Mouse (Mus musculus) right cerebral cortex, postnatal 36 days (tissue): Measurements from ENCODE around the gene Lgr4.
"Not testable (repeated sequence)": the region's sequence is repeated elsewhere in the genome, so short reads cannot be mapped to it uniquely, and the experiment has no call there.

ENCODE experiments used
- DNase-seq, 2 experiments: peaks; one replicate each; pipeline ENCODE4 v3.0.0; 2022; ENCODE audit warnings: low spot score in 2 of 2, mixed read lengths in 1 of 2

The Lgr4 gene

DNA sequence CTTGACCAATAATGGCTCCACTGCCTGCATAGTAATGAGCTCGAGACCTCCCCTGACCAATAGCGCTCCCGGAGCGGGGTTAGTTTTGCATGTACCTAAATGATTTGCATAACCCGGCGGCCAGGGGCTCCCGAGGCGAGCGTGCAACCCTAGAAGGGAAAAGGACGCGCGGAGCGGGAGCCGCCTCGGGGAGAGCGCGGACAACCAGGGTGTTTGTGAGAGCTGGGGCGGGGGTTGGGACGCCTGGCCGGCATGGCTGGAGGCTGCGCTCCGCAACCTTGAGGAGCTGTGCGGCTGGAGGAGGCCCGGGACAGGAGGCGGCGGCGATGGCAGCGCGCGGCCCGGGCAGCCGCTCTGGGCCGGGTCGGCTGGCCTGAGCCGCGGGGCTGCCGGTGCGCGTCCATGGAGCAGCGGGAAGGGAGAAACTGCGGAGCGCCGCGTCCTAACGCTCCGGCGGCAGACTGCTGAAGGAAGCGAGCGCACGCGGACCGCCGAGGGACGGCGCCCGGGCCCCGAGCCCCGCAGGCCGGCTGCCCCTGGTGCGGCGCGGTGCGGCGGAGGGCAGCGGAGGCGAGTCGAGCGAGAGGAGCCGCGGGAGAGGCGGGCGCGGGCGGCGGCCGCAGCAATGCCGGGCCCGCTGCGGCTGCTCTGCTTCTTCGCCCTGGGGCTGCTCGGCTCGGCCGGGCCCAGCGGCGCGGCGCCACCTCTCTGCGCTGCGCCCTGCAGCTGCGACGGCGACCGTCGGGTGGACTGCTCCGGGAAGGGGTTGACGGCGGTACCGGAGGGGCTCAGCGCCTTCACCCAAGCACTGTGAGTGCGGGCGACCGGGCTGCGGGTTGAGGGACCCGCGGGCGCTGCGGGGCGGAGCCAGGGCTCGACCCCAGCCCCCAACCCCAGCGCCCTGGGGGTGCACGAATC, at the start of gene Lgr4:
TSS of gene Lgr4 (plus strand) at position 152 of the 918 bp plus-strand sequence.
- DNase-seq: peak; percentile 91 to 94

DNA sequence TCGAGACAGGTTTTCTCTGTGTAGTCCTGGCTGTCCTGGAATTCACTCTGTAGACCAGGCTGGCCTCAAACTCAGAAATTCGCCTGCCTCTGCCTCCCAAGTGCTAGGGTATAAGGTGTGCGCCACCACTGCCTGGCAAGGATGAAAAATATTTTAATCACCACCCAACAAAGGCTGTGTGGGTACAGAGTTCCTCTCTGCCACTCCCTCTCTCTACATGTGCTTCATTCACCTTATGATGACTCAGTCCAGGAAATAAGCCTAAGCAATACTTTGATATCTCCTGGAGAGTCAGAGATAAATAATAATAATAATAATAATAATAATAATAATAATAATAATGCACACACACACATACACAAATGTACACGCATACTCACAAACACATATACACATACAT, 38.0 kb upstream of the Lgr4 start:
- not testable (repeated sequence) for DNase-seq

DNA sequence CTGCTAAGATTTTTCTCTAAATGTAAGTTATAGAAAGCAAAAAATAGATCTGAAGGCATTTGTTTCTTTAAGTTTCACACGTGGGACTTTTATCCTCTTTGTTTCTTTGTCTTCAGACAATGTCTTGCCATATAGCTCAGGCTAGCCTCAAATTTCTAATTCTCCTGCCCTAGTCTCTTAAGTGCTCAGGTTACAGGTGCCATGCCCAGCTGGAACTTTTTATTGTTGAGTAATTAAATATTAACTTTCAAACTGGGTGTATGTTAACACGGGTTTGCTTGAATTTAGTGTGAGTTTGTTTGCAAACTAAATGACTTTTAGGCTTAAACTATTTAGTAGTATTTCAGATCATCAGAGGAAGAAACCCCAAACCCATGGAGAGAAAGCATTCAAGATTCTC, 36.3 kb upstream of the Lgr4 start:
- no peak for DNase-seq

DNA sequence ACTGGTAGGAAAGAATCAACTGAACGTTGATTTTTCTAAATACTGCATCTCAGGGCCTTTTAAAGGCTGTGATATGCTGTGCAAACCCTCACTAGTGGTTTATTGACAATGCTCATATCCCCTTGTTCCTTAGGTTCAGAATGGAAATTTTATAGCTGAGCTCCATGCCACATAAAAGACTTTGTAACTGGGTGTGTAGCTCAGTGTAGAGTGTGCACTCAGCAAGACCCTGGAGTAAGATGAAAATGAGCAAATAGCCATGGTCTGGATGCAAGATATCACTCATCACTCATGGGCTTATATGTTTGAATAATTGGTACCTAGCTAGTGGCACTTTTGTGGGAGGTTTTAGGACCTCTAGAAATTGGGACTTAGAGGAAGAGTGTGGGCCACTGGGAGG, 35.8 kb upstream of the Lgr4 start:
- no peak for DNase-seq

DNA sequence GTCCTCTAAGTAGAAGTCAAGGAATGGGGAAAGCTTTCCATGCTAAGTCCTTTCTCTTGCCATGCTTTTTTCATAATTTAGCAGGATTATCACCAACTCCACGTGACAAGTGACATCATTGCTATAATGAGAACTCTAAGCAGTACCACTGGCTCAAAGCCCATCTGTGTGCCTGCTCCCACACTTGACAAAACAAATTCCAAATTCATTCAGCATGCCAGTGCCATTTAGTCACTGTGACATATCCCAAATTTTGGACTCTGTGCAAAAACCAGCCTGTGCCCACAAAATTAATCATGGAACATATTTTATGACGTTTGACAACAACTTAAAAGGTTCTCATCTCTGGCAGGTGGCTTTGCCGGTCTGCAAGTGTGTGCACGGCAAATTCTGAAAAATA, 33.3 kb upstream of the Lgr4 start:
- DNase-seq: peak in 1 of 2 experiments; percentile 26

DNA sequence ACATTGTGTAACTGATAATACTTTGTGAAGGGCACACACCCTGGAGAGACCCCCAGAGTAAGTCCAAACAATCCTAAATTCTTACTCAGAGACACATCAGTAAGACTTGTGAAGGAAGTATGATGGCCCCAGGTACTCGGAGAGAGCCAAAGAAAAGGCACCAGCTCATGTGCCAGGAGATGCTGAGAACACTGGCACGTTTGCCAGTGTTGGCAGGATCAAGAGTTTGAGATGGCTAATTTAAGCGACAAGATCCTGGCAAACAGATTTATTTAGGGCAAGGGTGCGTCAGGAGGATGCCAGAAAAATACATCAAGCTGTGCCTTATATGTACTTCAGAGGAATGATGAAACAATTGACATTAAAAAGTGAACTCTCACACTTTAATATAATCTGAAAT, 32.9 kb upstream of the Lgr4 start:
- no peak for DNase-seq

DNA sequence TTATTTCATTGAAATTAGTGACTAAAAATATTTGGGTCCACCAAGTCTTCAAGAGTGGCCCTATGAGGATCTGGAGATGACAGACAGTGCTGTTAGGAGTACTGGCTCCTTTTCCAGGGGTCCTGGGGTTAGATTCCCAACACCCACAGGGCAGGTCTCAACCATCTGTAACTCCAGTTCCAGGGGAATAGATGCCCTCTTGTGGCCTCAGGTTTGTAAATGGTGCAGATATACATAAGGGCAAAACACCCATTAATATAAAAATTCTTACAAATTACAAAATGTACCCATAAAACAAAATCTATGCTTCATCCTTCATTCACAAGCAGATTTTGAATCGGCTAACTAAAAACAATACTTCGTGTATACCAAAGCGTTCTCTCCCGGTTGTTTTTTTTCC, 27.4 kb upstream of the Lgr4 start:
- DNase-seq: no peak

DNA sequence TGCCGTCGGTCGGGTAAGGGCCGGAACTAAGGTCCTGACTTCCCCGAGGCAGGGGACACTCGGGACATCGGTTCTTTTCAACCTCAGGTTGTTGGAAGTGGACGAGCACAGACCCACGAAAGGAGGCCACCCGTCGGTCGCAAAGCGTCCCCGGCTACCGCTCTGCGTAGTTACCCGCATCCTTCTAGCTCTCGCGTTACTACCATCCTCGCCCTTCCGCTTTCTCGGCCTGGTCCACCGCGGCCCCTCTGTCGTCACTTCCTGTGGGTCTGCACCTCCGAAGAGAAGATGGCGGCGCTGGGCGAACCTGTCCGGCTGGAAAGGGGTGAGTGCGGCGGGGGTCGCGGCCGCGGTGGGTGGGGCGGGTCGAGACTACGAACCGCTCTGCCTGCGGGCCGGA, 26.9 kb upstream of the Lgr4 start, which contains the start of gene Lin7c:
TSS of gene Lin7c (plus strand) at position 257 of the 400 bp plus-strand sequence.
- DNase-seq: peak; percentile 92 to 93

DNA sequence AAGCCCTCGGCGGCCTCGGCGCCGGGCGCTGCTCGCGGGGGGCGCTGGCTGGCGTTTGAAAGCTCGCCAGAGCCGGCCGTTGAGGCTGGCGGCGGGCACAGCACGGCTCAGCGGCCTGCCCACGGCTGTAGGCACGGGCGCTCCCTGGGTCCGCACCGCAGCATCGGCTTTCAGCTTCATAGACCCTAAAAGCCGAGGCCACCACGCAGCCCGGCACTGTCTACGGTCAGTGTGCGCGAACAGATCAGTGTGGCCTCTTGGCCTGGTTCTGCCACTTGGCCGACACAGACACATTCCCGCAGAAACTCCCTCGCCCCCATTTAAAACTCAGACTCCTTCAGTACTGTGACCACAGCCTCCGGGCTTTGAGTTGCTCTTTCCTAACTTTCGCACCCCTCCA, 26.4 kb upstream of the Lgr4 start:
- DNase-seq: peak in 1 of 2 experiments; percentile 27

DNA sequence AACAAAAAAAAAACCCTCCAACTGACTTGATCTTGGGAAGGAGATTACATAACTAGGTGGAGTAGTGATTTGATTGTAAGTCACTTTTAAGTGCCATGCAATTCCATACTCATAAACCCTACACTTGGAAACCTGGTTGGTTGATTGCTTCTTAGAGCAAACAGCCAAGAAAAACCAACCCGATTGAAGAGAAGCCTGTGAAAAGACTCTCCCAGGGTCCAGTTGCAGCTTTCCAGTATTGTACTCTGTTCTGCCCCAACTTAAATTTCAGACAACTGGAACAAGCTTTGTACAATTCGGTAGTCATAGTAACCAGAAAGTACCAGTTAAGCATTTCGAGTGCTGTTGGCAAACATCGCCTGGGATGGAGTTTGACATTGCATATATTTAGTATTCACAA, 26.0 kb upstream of the Lgr4 start:
- DNase-seq: no peak

DNA sequence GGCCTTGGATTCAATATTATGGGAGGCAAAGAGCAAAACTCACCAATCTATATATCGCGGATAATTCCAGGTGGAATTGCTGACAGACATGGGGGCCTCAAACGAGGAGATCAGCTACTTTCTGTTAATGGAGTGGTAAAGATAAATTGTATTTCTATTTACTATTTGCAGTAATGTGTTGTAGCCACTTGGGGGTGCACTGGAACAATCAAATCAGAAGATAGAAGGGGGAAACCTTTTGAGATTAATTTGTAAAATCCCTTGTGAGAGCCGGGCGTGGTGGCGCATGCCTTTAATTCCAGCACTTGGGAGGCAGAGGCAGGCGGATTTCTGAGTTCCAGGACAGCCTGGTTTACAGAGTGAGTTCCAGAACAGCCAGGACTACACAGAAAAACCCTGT, 21.1 kb upstream of the Lgr4 start:
- no peak for DNase-seq

DNA sequence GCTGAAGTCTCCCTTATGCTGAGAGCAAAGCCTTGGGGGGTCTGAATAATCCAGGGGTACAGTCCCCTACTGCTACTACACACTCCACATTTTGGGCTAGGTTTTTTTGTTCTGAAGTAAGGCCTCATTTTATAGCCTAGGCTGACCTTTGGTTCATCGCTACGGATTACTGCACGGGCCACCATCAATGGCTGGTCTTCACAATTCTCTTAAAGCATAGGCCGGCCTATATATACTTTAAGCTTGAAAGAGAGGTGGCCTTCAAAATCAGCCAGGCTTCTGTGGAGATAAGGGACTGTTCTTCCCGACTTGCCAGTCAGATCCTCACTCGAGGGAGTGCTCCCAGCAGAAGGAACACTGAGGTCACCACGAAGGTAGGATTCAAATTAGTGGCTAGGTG, 14.6 kb upstream of the Lgr4 start:
- DNase-seq: no peak

DNA sequence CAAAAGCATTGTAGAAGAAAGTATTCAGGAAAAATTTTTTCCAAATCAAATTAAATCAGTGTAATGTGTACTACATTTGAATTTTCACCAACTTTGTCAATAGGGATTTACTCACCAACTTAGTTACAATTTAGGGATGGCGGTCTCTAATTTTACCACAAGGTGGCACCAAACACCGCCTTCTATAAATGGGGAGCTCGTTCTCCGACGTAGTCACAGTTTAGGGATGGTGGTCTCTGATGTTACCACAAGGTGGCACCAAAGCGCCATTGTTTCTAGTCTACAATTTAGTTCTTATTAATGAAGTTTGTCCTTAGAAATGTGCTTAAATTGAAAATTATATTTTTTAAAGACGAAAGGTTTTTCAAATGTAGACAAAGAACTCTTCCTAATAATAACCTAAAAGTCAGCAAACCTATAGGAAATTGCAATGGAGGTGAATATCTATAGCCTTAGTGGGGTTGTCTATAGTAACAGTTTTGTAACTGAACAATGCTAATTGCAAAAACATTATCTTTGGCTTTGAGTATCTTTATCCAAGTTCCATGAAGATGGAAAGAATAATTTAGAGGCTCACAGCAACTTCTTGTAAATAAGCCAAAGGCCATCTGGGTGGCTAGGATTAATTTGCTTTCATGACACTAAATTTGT, 13.2 kb upstream of the Lgr4 start:
- peak; percentile 65 to 77 for DNase-seq

DNA sequence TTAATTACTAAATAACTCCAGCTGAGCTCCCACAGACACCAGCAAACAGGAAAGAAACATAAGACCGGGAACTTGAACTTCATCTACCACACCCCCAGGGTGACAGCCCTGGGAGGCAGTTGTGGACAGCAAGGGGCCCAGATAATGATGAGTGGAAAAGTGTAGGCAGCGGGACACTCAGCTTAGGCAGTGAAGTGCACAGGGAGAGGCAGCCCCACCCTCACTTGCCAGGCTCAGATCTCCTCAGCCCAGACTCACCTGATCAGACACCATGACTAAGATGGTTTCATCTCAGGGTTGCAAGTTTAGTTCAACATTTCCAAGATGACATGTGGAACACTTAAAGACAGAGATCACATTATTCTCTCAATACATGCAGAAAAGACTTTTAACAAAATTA, 8.3 kb upstream of the Lgr4 start:
- no peak for DNase-seq

DNA sequence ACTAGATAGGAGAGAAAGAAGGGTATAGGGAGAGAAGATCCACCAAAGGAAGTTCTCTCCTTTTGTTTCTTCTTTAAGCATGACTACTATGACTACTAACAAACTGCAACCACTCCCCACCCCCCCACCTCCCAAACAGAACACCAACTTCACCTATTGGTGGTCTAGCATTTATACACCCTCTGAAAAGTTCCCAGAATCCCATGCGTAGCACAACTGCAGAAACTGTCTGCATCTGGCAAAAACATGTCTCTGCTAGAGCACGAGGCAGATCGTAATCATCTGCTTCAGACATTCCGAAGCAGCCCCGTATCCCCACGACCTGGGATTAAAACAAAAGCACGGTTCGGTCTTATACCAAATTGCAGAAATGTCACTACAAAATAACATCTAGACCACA, 5.2 kb upstream of the Lgr4 start:
- DNase-seq: no peak

DNA sequence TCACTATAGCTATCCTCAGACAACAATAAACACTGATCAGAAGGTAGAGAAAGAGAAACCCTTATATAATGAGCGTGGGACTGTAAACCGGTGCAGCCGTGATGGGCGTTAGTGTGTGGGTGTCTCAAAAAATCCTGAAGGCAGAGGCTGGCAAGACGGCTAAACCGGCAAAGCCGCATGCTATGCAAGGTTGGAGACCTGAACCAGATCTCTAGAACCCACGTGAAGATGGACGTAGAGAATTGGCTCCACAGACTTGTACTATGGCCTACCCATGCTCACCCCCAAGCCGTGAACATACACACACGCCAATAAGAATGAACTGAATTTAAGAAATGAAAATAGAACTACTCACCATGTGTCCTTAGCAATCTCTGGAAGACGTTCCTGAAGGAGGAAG, 4.7 kb upstream of the Lgr4 start:
- DNase-seq: no peak

DNA sequence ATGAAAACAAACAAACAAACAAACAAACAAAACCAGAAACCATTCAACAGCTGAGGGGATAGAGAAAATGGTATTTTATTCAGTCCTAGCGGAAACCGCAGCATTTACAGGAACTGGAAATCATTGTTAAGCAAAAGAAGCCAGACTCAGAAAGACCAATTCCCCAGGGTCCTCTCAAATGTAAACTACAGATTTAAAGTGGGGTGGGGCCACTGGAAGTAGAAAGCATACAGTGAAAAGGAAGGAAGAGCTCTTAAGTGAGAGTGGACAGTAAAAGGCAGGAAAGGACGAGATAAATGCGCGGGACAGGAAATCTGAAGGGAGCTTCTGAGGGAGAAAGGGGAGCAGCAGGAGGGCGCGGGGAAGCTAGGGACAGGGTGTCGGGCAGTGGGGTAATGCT, 4.2 kb upstream of the Lgr4 start:
- DNase-seq: no peak

DNA sequence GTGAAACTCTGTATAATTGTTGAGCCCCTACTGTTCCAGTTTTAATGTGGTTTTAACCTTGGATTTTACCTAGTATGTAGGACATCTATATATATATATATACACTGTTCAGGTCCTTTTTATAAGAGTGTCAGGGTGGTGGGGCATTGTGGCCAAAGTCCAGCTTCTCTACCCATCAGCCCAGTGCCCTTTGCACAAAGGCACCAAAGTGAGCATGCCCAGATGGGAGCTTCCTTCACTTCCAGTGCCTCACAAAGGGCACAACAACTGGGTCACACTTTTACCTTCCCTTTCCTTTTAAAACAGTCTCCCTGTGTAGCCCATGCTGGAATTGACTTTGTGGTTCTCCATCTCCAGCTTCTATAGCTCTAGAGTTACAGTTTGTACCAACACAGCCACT, 2.8 kb upstream of the Lgr4 start:
- DNase-seq: no peak

DNA sequence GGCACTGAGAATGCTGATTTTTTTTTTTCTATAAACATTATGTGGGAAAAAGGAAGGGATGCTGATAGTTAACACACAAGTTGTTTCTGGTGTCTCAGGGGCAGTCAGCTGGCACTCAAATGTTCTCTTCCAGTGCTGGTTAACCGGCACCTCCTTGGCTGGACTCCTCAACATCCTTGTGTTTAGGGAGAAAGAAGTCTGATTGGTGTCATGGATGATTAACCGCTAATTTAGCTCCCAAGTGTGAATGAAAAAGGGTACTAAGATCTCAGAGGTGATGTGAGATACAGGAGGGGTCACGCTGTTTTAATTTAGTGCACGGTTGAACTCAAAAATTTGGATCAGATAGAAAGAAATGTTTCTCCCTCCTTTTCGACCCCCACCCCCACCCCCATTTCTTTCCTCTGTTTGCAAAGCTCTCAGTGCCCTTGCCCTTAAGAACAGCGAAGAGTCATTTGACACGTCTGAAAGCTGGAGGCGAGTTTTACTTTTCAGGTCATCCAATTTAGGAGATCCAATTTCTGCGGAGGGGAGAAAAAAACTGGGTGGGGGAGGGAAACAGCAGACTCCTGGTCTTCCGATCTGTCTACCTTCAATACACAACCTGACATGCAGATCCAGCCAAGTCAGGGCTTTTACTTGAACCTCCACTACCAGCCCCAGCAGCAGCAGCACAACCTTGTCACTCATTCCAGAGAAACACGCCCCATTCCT, 508 bp upstream of the Lgr4 start:
- no peak for DNase-seq

DNA sequence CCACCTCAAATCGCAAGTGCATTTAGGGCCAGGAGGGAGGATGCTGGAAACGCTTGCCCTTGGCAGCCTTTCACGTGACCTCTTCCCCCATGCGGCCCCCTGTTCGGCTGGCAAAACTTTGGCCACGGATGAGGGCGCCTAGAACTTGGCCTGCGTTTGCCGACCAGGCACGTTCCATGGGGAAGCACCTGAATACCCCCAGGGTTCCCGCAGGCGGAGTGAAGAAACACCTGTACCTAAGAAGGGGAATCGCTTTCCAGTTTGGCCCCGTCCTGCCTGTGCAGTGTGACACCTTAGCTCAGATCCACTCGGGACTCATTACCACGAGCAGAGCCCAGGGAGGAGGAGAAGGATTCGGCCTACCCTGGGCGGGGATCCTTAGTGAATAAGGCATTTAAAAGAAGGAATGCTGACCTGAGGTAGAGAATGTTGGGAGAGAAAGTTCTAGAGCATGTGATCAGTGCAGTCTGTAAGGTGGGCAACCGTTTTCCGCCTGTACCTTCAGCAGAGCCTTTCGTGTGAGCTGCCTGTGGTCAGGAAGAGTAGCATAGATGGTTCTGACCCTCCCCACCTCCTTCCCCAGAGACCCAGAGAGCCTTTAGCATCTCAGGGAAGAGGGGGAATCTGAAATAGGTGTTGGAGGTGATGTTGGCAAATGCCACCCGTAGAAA, 1.3 kb downstream of the Lgr4 start:
- no peak for DNase-seq

DNA sequence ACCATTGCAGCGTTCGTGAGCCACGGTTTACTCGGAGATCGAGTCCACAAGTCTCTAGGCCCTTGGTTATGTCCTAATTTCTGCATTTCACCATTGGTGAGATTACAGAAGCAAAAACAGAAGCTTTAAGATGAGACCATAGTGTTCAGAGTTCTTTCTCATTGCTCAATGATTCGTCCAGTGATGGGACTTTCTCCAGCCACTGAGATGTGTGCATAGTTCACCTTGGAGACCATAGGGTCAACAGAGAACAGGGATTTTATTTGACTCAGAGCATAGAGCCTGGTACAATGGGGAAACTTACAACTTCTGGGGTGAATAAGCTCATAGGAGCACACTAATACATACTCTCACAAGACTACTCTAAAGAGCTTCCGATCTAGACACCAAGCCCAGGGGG, 3.0 kb downstream of the Lgr4 start:
- DNase-seq: no peak
